Comparison of ENCODE assay signal across 8 mouse cellular contexts in the genomic region with DNA sequence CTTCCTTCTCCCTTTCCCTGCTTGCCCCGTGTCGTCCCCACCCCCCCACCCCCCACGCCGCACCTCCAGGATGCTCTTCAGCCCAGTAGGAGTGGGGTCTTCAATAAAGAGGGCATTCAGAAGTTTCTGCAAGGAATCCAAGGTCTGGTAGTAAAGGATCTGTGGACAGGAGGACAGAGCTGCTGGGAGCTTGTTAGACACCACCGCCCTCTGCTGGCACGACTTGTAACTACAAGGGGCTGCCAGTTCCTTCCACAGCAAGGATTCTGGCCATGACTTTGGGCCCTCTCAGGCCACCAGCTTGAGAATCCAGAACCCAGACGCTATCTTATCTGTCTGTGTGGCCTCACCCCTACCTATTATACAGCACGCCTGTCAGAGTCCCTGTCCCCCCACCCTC. TPM values are rescaled to one million over a fixed set of nuclear protein-coding genes. Genes with fewer than 3 reads are reported as not detected.
A peak's percentile ranks its signal among the peaks of the same experiment; 100 is the strongest.
DNase-seq lines count a peak whose midpoint lies in the region; ATAC-seq and TF ChIP-seq lines count a peak whose summit lies in the region.

No protein-coding gene starts in this region.

- no peak overlapping the region for H3K27ac ChIP-seq in hindbrain, embryonic 16.5 days (ENCODE audit: low read depth, low read length)

- no peak for ATAC-seq in Patski
- peak; percentile 43 for ATAC-seq in hindbrain, embryonic 16.5 days

- no peaks in the 10 kb centered on the region for H3K9me3 ChIP-seq in hindbrain, embryonic 16.5 days (ENCODE audit: control insufficient read depth, low read length)

- in situ Hi-C loops in Patski (cut with MboI; ENCODE audit: low pct_unique_long_range_greater_than_20kb): loop anchor here (5.0 to 10.0 kb wide), 3 partner anchors 76 to 236 kb away; a partner anchor contains a TSS

- DNase-seq in Patski (ENCODE audit: low read depth, low spot score): no peak
- DNase-seq in cerebellum, adult 9-11 months: peak; percentile 71
- peak; percentile 80 to 81 for DNase-seq in frontal cortex, postnatal 36 days (ENCODE audit: low spot score in 2 of 2)
- peak; percentile 81 to 88 for DNase-seq in left cerebral cortex, adult 18-20 months (ENCODE audit: low spot score in 2 of 2)
- peak; percentile 69 to 82 for DNase-seq in lung, postnatal 4 days
- DNase-seq in right cerebral cortex, adult 18-20 months: peak; percentile 66
- DNase-seq in urinary bladder, adult 18-20 months (ENCODE audit: low spot score in 2 of 2): peak; percentile 58 to 76

- no peak overlapping the region for H3K9ac ChIP-seq in hindbrain, embryonic 16.5 days (ENCODE audit: low read depth, low read length)

- WGBS in hindbrain, embryonic 16.5 days: 2% methylated on average over 8 of the region's 8 CpGs

- peaks cover 17% of the 10 kb centered on the region for H3K4me1 ChIP-seq in hindbrain, embryonic 16.5 days (ENCODE audit: control insufficient read depth, insufficient read depth, low read depth, low read length)

- H3K36me3 ChIP-seq in hindbrain, embryonic 16.5 days (ENCODE audit: control insufficient read depth, insufficient read depth, low read length): no peaks in the 10 kb centered on the region

- POLR2A ChIA-PET in Patski (lab: Charles Lee): interaction anchor here (1.6 kb wide), 1 partner anchor 93 kb away, joined by 5 read pairs; no protein-coding TSS in a partner anchor

- peak; percentile 88 for TF ChIP-seq CTCF in Patski (IDR thresholded peaks at IDR 0.05)

- H3K4me2 ChIP-seq in hindbrain, embryonic 16.5 days (ENCODE audit: low read length): peak overlapping the region; percentile 39; the same call in 1 of the 2 replicates

- no peak overlapping the region for H3K4me3 ChIP-seq in hindbrain, embryonic 16.5 days (ENCODE audit: low read length)

- peaks cover 10% of the 10 kb centered on the region for H3K27me3 ChIP-seq in Patski
- no peaks in the 10 kb centered on the region; the same call in 1 of the 2 replicates for H3K27me3 ChIP-seq in hindbrain, embryonic 16.5 days (replicated peaks; ENCODE audit: control insufficient read depth, insufficient read depth, low read length)

- CTCF ChIA-PET in Patski (lab: Charles Lee): interaction anchor here (0.8 to 5.1 kb wide), 5 partner anchors 13 to 94 kb away, joined by 3 to 33 read pairs (median 3); no protein-coding TSS in a partner anchor

RNA-seq across cellular contexts. Expression of a gene that starts 22.3 kb away (rescaled TPM):
- polyA plus RNA-seq in Patski (2021): 0.01 TPM
- 0.41 and 1.2 TPM in 2 replicates for polyA plus RNA-seq in hindbrain, embryonic 16.5 days (2015; fragmentation: Nextera tagmentation; extraction: Ambion mirVana)
- total RNA-seq in left cerebral cortex, adult 18-20 months (2021): 1 to 10 TPM; 4.2 to 5.4 TPM

RNA-seq across cellular contexts. Expression of a gene that starts 25.3 kb away (rescaled TPM):
- polyA plus RNA-seq in Patski (2021): not detected
- polyA plus RNA-seq in hindbrain, embryonic 16.5 days (2015; fragmentation: Nextera tagmentation; extraction: Ambion mirVana): not detected in 2 replicates
- total RNA-seq in left cerebral cortex, adult 18-20 months (2021): not detected

RNA-seq across cellular contexts. Expression of a gene that starts 29.7 kb away (rescaled TPM):
- polyA plus RNA-seq in Patski (2021): 20.5 TPM
- 140 and 152 TPM in 2 replicates for polyA plus RNA-seq in hindbrain, embryonic 16.5 days (2015; fragmentation: Nextera tagmentation; extraction: Ambion mirVana)
- 10 to 100 TPM; 45.7 to 45.9 TPM for total RNA-seq in left cerebral cortex, adult 18-20 months (2021)

RNA-seq across cellular contexts. Expression of a gene that starts 57.5 kb away (rescaled TPM):
- 5.8 TPM for polyA plus RNA-seq in Patski (2021)
- polyA plus RNA-seq in hindbrain, embryonic 16.5 days (2015; fragmentation: Nextera tagmentation; extraction: Ambion mirVana): 9.3 and 10.8 TPM in 2 replicates
- 1 to 10 TPM; 6.2 to 6.7 TPM for total RNA-seq in left cerebral cortex, adult 18-20 months (2021)
